Mouse (Mus musculus) urinary bladder, adult 2 months (tissue): Measurements from ENCODE around the gene Eif4e. TPM values are rescaled to one million over a fixed set of nuclear protein-coding genes. Genes with fewer than 3 reads are reported as not detected.

Experiments used
- DNase-seq: peaks from one replicate; pipeline ENCODE4 v3.0.0; 2022; ENCODE audit warnings: low spot score
- polyA plus RNA-seq: library from polyadenylated mRNA; depleted of rRNA; stranded (reverse); fragments of >200 nt; gene quantifications from 2 replicates; pipeline ENCODE4 v1.2.3, GENCODE M21; 2012; rRNA removed

Gene Eif4e
- polyA plus RNA-seq = 86.6 and 98.2 TPM in 2 replicates

DNA sequence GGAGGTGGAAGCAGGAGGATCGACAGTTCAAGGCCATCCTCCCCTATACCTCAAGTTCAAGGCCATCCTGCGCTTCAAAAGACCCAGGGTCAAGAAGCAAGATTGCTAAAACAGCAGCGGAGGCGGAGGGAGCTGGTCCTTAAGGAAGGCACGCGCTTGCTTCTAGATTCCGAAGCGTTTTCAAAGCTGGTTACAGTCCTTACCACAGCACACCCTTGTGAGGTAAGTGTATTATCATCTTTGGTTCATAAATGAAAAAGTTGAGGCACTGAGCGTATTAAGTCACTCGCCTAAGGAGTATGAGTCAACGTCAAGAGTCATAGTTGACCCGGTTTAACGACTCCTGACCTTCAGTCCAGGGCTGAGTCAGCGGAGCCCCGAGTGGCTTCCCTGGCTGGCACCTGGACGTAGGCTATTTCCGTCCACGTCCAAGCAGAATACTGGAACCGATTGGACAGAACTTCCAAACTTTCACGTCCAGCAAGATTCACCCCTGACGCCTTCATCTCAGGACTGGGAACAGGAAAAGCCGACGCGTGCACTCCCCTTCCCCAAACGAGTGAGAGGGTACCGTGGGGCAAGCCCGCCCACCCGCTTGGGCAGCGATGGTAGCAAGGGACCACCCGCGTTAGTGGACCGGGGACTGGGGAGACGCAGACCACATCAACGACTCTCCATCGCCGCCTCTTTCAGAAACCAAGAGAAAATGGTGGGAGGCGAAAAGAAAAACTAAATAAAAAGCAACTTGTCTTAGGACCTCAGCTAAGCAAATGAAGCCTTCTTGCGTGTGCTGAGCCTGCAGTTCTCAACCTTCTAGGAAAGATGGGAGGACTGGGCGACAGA, at the start of gene Eif4e:
Eif4e (plus strand) TSS at position 107 of the 843 bp plus-strand sequence.
- peak; percentile 41 for DNase-seq

DNA sequence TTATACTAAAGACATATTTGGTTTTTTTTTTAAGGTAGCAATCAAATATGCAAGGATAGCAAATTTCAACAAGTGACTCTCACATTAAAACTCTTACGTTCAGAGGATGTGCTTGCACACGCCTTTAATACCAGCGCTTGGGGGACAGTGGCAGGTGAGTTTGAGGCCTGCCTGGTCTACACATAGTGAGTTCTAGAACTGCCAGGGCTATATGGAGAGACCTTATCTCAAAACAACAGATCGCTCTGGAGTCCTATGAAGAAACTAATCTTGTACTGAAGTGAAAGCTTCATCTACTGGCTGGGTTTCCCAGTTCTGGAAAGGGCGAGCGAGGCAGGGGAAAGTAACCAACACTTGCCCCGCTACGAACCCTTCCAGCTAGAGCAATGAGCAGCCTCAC, 46.5 kb upstream of the Eif4e start:
- DNase-seq = no peak

DNA sequence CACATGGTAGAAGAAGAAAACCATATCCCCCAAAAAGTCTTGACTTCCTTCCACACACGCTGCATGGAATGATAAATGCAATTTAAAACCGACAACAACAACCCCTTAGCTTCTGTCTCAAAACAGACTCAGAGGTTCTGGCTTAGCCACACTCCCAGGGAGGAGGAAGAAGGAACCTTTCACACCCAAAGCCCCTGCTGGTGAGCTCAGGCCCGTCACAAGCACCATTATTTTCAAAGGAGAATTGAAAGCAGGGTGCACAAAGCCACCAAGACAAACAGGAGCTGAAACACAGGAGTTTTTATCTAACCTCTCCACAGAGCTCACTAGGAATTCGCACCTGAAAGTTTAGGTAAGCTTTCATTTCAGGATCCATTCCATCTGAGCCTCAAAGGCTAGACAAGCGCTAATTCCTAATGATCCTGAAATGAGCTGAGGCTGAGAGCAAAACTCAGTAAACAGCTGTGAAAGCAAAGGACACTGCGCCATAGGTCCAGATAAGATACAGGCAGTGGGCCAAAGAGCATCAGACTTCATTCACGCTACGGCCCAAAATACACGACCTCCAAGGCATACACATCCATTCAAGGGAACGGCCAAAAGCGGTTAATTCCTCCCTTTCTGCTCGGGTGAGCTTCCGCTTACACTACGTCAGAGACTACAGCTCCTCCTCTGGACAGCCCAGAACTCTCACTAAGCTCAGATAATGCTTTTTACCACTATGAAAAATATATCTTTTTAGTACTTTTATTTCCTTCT, 44.3 kb upstream of the Eif4e start:
- no peak for DNase-seq

DNA sequence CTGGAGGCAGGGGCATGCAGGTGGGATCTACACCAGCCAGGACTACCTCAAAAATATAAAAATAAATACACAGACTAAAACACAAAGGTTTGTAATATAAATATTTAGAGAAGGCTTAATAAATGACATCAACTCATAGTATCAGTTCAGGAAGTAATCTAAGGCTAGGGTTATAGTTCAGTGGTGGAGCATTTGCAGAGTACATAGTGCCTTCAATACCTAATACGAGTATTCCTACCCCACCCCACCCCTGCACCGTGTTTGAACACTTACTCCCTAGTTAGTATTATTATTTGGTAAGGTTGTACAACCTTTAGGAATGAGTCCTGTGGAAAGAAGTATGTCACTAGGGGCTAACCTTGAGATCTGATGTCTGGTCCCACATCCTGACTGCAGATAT, 42.7 kb upstream of the Eif4e start:
- no peak for DNase-seq

DNA sequence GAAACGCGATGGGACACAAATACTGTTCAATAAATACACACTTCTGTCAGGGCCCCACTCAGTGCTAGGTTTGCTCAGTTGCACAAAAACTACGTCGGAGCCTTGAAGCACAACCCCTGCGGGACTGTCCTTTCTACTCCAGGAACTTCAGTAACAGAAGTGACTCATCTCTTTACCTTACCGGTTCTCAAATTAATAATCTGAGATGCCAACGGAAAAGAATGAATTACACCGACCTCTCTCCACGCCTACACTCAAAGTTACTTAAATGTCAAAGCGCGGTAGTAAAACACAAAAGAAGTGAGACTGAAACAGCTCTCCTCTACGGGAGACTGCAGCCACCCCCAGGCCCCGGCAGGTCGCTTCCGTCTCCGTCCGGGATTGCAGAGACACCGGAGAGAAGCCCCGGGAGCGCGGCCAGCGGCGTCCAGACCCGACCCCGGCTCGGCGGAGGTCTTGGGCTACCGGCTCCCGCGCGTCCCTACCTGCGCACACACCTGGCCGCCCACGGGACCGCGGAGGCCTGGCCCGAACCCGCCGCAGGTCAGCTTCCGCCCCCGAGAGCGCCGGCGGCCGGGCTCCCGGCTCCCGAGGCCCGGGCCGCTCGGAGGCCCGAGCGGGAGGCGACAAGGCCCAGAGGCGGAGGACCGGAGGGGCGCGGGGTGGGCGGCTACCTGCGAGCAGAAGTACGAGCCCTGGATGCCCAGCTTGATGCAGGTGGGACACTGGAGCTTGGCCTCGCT, 37.2 kb upstream of the Eif4e start:
- DNase-seq = no peak

DNA sequence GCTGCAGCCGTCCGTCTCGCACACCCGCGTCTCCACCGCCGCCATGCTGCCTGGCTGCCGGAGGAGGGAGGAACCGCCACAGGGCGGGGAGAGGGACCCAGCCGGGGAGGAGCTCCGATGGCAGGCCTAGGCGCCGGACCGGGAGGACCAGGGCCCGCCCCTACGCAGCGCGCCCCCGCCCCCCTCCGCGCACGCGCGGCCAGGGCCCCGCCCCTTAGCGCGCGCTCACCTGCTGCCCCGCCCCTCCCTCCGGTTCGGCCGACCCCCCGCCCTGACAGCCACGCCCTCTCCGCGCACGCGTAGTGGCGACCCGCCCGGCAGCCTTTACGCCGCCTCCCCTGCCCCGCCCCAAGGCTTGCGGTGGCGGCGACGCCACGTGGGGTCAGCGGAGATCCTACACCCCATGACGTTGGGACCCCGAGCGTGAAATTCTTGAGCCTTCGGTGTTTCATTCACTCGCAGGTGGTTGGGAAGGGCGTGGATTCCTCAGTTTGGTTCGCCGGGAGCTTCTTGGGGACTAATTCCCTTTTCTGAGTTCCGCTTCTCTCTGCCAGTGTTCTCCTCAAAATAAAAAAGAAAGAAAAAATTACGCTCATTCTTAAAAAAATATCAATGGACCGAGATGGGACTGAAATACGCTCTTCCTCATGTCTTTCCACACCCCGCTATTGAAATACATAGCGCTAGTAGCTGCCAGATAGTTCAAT, 36.5 kb upstream of the Eif4e start, which contains the start of gene Metap1:
Metap1 (minus strand) TSS at position 189 of the 707 bp plus-strand sequence.
- peak; percentile 98 for DNase-seq

DNA sequence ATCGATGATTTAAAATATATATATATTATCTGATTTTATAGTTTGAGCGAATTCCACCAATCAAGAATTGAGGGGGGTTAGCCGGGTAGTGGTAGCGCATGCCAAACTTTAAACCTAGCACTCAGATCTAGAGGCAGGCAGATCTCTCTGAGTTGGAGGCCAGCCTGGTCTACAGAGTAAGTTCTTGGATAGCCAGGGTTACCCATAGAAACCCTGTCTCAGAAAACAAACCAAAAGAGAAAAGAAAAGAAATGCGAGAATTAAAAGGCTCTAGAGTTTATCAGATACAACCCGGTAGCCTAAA, 36.0 kb upstream of the Eif4e start:
- no peak for DNase-seq

DNA sequence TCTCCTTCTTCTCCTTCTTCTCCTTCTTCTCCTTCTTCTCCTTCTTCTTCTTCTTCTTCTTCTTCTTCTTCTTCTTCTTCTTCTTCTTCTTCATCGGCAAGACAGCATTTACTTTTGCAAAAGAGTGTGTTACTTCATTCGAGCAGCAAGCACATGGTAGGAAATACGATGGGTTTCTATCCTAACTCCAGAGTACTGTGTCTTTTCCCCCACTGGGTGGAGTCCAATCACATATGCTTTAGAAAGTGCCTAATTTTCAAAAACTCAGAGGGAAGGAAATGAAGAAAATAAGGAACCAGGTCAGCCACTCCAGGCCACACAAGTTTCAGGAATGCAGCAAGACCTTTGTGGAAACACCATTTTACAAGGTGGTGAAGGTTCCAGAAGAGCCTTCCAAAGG, 32.3 kb upstream of the Eif4e start:
- DNase-seq = no peak

DNA sequence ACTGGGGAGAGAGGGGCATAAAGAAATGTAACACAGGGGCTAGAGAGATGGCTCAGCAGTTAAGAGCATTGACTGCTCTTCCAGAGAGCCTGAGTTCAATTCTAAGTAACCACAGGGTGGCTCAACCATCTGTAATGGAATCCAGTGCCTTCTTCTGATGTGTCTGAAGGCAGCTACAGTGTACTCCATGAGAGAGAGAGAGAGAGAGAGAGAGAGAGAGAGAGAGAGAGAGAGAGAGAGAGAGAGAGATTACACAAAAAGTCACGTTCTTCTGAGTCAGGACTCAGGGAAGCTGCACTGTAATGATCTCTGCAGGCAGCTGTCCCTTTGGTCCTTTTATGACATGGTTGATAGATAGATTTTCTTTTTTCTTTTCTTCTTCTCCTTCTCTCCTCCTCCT, 31.4 kb upstream of the Eif4e start:
- DNase-seq = no peak

DNA sequence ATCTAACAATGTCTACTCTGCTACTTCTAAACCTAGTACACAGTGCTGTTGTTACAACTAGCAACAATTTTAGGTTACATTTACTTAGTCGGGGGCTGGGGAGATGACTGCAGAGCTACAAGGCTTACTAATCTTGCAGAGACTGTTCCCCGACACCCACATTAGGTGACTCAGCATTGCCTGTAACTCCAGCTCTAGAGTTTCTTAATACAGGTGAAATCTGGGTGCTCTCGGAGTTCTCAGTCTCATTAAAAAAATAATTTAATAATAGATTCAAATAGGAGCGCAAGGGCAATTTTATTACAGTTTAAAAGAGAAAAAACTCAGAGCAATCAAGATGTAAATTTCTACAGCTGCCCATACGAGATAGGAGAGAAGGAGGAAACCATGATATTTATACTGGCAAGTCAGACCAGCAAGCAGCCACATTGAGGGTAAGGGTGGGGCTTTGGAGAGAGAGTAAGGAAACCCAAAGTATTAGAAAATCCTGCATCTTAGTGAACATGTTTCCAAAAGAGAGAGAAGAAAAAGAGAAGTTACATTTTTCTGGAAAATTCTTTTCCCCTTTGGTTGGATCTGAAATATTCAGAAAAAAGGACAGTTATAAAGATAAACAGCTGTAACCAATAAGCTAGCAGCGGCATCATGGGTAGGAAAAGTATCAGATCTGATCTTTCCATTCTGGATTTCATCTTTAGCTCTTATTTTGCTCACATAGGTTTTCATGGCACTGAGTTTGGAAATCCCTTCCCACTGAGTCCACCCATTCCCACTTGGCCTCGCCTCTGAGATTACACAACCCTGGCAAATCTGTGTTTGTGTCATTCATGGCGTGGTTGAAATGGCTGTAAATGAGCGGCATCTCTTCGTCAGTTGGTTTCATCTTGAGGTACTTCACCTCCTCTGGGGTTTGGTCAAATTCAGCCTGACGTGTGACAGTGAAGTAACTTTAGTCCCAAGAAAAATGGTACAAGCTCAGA, 30.5 kb upstream of the Eif4e start:
- DNase-seq = no peak

DNA sequence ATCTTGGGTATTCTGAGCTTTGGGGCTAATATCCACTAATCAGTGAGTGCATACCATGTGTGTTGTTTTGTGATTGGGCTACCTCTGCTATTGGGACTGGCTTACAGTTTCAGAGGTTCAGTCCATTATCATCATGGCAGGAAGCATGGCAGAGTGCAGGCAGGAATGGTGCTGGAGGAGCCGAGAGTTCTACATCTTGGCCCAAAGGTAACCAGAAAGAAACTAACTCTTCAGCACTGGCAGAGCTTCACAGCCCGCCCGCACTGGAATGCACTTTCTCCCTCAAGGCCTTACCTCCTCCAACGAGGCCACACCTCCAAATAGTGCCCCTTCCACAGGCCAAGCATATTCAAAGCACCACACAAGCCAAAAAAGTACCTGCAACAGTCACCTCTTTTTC, 27.2 kb upstream of the Eif4e start:
- no peak for DNase-seq

DNA sequence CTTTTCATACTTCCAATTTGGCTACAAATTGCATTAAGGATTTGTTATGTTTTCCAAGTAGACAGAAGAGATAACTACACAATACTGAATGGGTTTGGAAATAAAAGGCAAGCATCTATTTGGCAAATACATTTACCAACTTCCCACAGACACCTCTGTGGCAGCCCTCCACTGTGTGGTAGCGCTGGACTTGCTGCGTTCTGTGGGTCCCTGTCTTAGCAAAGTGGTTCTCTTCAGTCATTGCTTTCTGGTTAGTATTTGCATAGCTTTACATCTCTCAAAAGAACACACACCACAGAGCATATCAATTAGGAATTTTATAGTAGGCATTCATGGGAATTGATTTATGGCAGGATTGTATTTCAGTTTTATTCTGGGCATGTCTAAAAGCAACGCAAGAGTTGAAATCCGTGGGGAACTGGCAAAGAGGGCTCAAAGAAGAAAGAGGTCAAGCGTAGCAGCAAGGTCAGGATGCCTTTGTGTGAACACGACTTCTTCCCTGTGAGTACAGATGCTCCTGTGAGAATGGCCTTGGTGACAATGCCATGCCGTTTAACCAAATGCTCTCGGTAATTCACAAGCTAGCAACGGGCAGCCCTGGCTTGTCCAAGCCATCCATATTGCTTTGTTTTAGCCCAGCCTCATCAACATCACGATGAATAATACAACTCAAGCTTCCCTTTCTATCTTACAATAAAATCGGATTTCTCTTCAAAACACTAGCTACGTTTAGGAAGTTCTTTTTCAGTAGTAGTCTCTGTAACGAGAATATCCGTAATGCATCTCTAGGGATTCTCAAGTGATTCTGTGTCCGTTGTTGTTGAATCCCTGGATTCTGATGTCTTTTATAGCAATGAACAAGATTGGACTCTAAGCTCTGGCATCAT, 25.9 kb upstream of the Eif4e start:
- DNase-seq = no peak

DNA sequence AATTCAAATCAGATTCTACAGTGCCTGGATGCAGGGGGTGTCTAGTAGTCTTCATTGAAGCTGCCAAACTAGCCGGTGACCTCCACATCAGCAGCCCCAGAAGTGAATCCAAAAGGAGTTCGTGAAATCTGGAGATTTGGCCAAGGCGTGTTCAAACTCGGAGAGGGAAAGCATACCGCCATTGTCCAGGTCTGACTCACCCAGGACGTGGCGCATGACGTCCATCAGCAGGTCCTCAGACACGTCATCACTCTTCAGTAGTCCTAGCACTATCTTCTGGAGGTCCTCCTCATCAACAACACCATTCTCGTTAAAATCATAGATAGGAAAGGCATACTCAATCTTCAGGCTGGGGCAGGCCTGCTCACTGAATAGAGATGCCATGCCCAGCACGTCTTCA, 22.2 kb upstream of the Eif4e start:
- no peak for DNase-seq

DNA sequence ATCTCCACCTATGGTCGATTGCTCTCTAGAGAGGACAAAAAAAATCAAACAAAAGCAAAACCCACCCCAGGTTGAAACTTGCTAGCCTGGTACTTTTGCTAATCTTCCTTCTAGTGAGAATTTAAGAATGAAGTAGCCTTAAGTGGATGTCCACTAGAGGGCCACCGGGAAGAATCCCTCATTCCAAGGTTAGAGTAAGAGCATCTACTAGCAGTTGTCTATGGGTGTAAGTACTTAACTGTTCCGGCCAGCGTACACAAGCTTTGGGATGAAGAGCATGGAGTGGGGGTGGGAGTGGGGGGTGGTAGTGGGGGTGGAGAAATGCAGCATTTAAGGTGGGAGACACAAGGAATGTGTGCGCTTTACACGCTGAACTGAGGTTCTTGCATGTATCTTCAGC, 19.2 kb upstream of the Eif4e start:
- no peak for DNase-seq

DNA sequence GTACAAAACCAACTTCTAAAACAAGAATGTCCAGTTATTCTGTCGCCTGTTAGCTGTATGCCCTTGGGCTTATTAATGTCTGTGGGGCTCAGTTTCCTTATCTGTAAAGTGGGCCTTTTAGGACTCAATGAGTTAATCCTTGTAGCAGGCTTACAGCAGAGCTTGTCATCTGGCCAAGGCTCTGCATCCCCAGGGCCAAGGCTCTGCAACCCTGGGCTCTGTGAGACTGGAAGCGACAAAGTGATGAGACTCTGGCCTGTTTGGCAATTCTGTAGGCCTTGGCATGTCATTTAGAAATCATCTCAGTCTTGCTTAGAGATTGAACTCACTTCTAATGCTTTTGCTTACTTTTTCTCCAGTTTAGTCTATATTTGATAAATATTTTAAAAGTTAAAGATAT, 16.4 kb upstream of the Eif4e start:
- DNase-seq = no peak

DNA sequence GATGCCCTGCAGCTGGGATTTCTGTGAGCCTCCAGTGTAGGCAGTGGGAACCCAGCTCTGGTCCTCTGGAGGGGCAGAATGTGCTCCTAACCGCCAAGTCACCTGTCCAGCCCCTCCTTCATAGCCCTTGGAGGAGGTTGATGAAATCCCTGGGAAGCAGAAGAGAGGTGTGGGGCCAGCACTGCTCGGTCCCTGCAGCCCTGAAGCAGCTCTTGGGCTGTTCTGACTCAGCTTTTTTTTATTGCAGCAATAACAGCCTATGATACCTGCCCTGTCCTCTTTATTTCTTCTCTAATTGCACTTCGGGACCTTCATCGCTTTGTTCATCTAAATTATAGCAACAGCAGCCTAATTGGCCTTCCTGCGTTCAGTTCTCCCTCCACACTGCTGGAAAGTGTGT, 15.5 kb upstream of the Eif4e start:
- no peak for DNase-seq

DNA sequence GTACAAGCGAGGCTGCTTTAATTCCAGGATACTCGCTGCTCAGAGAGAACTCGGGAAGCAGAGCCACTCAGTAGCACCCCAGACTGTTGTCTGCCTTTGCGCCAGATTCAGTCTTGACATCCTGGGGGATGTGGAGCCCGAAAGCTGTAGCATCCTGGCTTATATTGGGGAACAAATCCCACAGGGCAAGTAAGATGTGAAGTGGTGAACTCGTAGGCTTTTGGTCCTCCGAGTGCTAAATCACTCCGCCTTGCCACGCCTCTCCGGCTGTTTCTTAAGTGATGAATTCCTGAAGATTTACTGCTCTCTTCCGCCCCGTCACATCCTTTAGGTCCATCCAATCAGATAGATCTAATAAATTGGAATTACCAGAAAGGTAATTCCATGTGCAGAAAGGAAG, 12.7 kb upstream of the Eif4e start:
- no peak for DNase-seq

DNA sequence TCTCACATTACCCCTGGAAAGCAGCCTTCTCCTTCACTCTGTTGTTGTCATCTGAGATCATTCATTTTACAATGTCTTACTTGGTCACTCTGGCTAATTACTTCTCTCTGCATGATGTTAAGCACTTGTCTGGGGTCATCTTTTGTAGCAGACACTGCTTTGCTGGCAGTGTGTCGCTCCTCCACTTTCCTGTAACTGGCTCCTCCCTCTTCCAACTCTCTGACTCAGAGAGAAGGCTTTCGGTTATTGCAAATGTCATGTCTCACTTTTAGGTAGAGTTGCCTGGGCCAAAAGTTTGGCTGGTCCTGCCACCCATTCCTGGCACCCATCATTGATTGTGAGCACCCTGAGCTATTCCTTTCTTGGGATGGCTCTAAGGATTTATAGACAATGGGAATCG, 11.2 kb upstream of the Eif4e start:
- no peak for DNase-seq

DNA sequence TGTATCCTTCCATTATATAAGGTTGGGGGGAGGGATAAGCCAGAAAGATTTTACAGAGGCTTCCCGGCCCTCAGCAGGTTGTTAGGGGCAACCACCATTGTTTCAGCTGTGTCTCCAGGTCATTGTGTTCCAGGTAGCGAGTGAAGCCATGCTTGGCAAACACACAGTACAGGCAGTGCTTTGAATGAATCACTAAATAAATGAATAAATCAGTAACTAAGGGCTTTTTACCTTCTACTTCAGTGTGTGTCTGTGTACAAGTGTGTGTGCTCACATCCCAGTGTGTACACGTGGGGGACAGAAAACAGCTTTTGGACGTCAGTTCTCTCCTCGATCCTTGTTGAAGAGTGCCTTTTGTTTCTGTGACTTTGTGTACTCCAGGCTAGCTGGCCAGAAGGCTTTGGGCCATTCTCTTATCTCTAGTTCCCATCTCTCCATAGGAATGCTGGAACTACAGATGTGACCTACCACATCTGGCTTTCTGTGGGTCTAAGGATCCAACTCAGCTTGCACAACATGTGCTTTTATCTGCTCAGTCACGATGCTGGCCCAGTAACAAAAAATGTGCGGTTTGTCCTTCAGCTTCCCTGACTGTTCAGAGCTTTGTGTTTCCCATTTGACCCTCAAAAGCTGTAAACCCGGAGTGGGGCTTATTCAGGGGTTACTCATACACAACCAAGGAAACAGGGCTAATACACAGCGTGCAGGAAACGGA, 10.2 kb upstream of the Eif4e start:
- DNase-seq = no peak
